Mouse (Mus musculus) heart, embryonic 11.5 days (tissue): ENCODE data around the gene Spef2. TPM values are rescaled to one million over a fixed set of nuclear protein-coding genes. Genes with fewer than 3 reads are reported as not detected.

Experiments used
- ATAC-seq: fragments of 200-750 bp; cut with Nextera tagmentation; replicated peaks from 2 replicates; pipeline ENCODE4 v1.8.0; 2017; ENCODE audit warnings: moderate library complexity; ENCODE audit not compliant: insufficient number of reproducible peaks, low FRiP score, low TSS enrichment
- H3K27ac ChIP-seq: fragments of 300-500 bp; sonication (generic); 2 replicates; pipeline ENCODE4 v1.5.1; 2014; ENCODE audit warnings: mild to moderate bottlenecking, low read depth, low read length
- H3K27me3 ChIP-seq: fragments of 300-500 bp; sonication (generic); 2 replicates; pipeline ENCODE4 v1.6.1; 2014; ENCODE audit warnings: mild to moderate bottlenecking, low read length, mixed read lengths; ENCODE audit not compliant: control insufficient read depth, insufficient read depth
- H3K36me3 ChIP-seq: fragments of 300-500 bp; sonication (generic); 2 replicates; pipeline ENCODE4 v1.6.1; 2014; ENCODE audit warnings: mild to moderate bottlenecking, low read length, moderate library complexity, mixed read lengths; ENCODE audit not compliant: control insufficient read depth, insufficient read depth
- H3K4me1 ChIP-seq: fragments of 300-500 bp; sonication (generic); 2 replicates; pipeline ENCODE4 v1.6.1; 2014; ENCODE audit warnings: low read length; ENCODE audit not compliant: control insufficient read depth, insufficient read depth
- H3K4me2 ChIP-seq: fragments of 300-500 bp; sonication (generic); 2 replicates; pipeline ENCODE4 v1.6.1; 2014; ENCODE audit warnings: mild to moderate bottlenecking, moderate library complexity
- H3K4me3 ChIP-seq: fragments of 300-500 bp; sonication (generic); 2 replicates; pipeline ENCODE4 v1.5.1; 2014; ENCODE audit warnings: low read depth, low read length
- H3K9ac ChIP-seq: fragments of 300-500 bp; sonication (generic); 2 replicates; pipeline ENCODE4 v1.6.1; 2014; ENCODE audit warnings: mild to moderate bottlenecking, low read depth, low read length, moderate library complexity
- H3K9me3 ChIP-seq: fragments of 300-500 bp; sonication (generic); replicated peaks from 2 replicates; pipeline ENCODE4 v1.6.1; 2016; ENCODE audit warnings: low read length; ENCODE audit not compliant: control insufficient read depth
- WGBS: fragments of 180-500 bp; shearing (Covaris S2); extraction: QIAGEN DNeasy Blood & Tissue Kit; methylation state at CpG from one replicate; pipeline ENCODE4 v1.1.7; 2014; ENCODE audit not compliant: insufficient replicate concordance; 5-methylcytosine and 5-hydroxymethylcytosine counted together
- polyA plus RNA-seq: library from polyadenylated mRNA; unstranded; fragments of >200 nt; fragmentation: Nextera tagmentation; extraction: Ambion mirVana; gene quantifications from 2 replicates; pipeline ENCODE4 v1.2.1, GENCODE M21; 2014

Spef2 gene
- polyA plus RNA-seq, 1 experiment from 2014 or later = 0.24 TPM

- H3K9ac ChIP-seq = no peak overlapping the region
- no peak overlapping the region for H3K4me3 ChIP-seq
- H3K27ac ChIP-seq = no peak overlapping the region
- no peaks in the 10 kb centered on the region for H3K27me3 ChIP-seq
- no peaks in the 10 kb centered on the region for H3K9me3 ChIP-seq
- no peak for ATAC-seq
- 77% methylated on average over 2 of the region's 2 CpGs for WGBS
- no peaks in the 10 kb centered on the region for H3K36me3 ChIP-seq
- no peaks in the 10 kb centered on the region for H3K4me1 ChIP-seq
- no peak overlapping the region for H3K4me2 ChIP-seq
Observed at GRCm38 (mm10) chr15:9548951-9549350, 199.7 kb downstream of the Spef2 start.

- H3K27ac ChIP-seq = no peak overlapping the region
- H3K4me2 ChIP-seq = no peak overlapping the region
- no peaks in the 10 kb centered on the region for H3K27me3 ChIP-seq
- no peaks in the 10 kb centered on the region for H3K4me1 ChIP-seq
- no peak overlapping the region for H3K4me3 ChIP-seq
- no peak overlapping the region for H3K9ac ChIP-seq
- WGBS = 80% methylated on average over 1 of the region's 1 CpGs
- no peak for ATAC-seq
- no peaks in the 10 kb centered on the region for H3K9me3 ChIP-seq
- H3K36me3 ChIP-seq = no peaks in the 10 kb centered on the region
Observed at GRCm38 (mm10) chr15:9535200-9535599, 213.5 kb downstream of the Spef2 start.

- Histone ChIP-seq H3K4me2 (no peak overlapping the region), H3K4me3 (no peak overlapping the region), H3K4me1 (no peaks in the 10 kb centered on the region), H3K27me3 (no peaks in the 10 kb centered on the region), H3K27ac (no peak overlapping the region), H3K9me3 (no peaks in the 10 kb centered on the region), H3K36me3 (no peaks in the 10 kb centered on the region), H3K9ac (no peak overlapping the region)
- 70% methylated on average over 3 of the region's 3 CpGs for WGBS
- ATAC-seq = no peak
Observed at GRCm38 (mm10) chr15:9533356-9533902, 215.2 kb downstream of the Spef2 start.

GRCm38 (mm10) chr15:9530076-9530475 is 218.6 kb downstream of the Spef2 start, which contains the start of gene Il7r:
TSS of gene Il7r (minus strand) at chr15:9530176.
- no peak for ATAC-seq
- no peaks in the 10 kb centered on the region for H3K27me3 ChIP-seq
- no peak within 1 kb of the TSS for H3K4me3 ChIP-seq
- H3K4me2 ChIP-seq = no peak within 1 kb of the TSS
- no peaks in the 10 kb centered on the region for H3K9me3 ChIP-seq
- H3K36me3 ChIP-seq = no peaks in the 10 kb centered on the region
- no peak within 1 kb of the TSS for H3K9ac ChIP-seq
- 77% methylated on average over 4 of the region's 4 CpGs for WGBS
- H3K4me1 ChIP-seq = no peaks in the 10 kb centered on the region
- no peak within 1 kb of the TSS for H3K27ac ChIP-seq

- Histone ChIP-seq H3K27ac (no peak overlapping the region), H3K4me2 (no peak overlapping the region), H3K4me3 (no peak overlapping the region), H3K27me3 (no peaks in the 10 kb centered on the region), H3K36me3 (no peaks in the 10 kb centered on the region), H3K4me1 (no peaks in the 10 kb centered on the region), H3K9ac (no peak overlapping the region), H3K9me3 (no peaks in the 10 kb centered on the region)
- ATAC-seq = no peak
- WGBS = 65% methylated on average over 3 of the region's 3 CpGs
Observed at GRCm38 (mm10) chr15:9529646-9530045, 219.0 kb downstream of the Spef2 start.

Other genes starting within 250 kb of the Spef2 start
- 0.16 and 0.55 TPM in 2 replicates for gene Il7r, start 218.7 kb downstream of the Spef2 start, polyA plus RNA-seq